Mouse (Mus musculus) neural tube, embryonic 14.5 days (tissue): ENCODE results near the gene Tmem247. TPM values are rescaled to one million over a fixed set of nuclear protein-coding genes. Genes with fewer than 3 reads are reported as not detected.

Experiments used
- ATAC-seq: fragments of 200-750 bp; cut with Nextera tagmentation; 2 replicates; pipeline ENCODE4 v1.8.0; 2017; ENCODE audit warnings: low read depth, mild to moderate bottlenecking, moderate TSS enrichment, moderate library complexity
- H3K27ac ChIP-seq: fragments of 300-500 bp; sonication (generic); 2 replicates; pipeline ENCODE4 v1.5.1; 2014; ENCODE audit warnings: low read depth, mild to moderate bottlenecking, control low read depth, low read length, moderate library complexity, mixed read lengths
- H3K27me3 ChIP-seq: fragments of 300-500 bp; sonication (generic); 2 replicates; pipeline ENCODE4 v1.6.1; 2014; ENCODE audit warnings: low read length; ENCODE audit not compliant: control insufficient read depth, insufficient read depth
- H3K36me3 ChIP-seq: fragments of 300-500 bp; sonication (generic); 2 replicates; pipeline ENCODE4 v1.6.1; 2014; ENCODE audit warnings: low read length, mixed read lengths; ENCODE audit not compliant: control insufficient read depth, insufficient read depth
- H3K4me1 ChIP-seq: fragments of 300-500 bp; sonication (generic); 2 replicates; pipeline ENCODE4 v1.6.1; 2014; ENCODE audit warnings: low read length; ENCODE audit not compliant: control insufficient read depth, insufficient read depth
- H3K4me2 ChIP-seq: fragments of 300-500 bp; sonication (generic); 2 replicates; pipeline ENCODE4 v1.6.1; 2014; ENCODE audit warnings: mild to moderate bottlenecking, low read depth, low read length, control low read depth
- H3K4me3 ChIP-seq: fragments of 300-500 bp; sonication (generic); 2 replicates; pipeline ENCODE4 v1.5.1; 2014; ENCODE audit warnings: low read depth, low read length, control low read depth, mixed read lengths
- H3K9ac ChIP-seq: fragments of 300-500 bp; sonication (generic); replicated peaks from 2 replicates; pipeline ENCODE4 v1.6.1; 2014; ENCODE audit warnings: low read depth, mild to moderate bottlenecking, control low read depth, low read length, mixed read lengths
- H3K9me3 ChIP-seq: fragments of 300-500 bp; sonication (generic); 2 replicates; pipeline ENCODE4 v1.6.1; 2016; ENCODE audit warnings: low read length; ENCODE audit not compliant: control insufficient read depth
- WGBS: fragments of 180-500 bp; shearing (Covaris S2); extraction: QIAGEN DNeasy Blood & Tissue Kit; methylation state at CpG from one replicate; pipeline ENCODE4 v1.1.7; 2014; 5-methylcytosine and 5-hydroxymethylcytosine counted together
- polyA plus RNA-seq: library from polyadenylated mRNA; unstranded; fragments of >200 nt; fragmentation: Nextera tagmentation; extraction: Ambion mirVana; gene quantifications from 2 replicates; pipeline ENCODE4 v1.2.1, GENCODE M21; 2014

The Tmem247 gene
- polyA plus RNA-seq, 1 experiment from 2014 or later = not detected

GRCm38 (mm10) chr17:86929355-86929754, 12.2 kb downstream of the Tmem247 start:
- 91% methylated on average over 6 of the region's 6 CpGs for WGBS
- 0 out of 2 replicates have a peak, but pooled peaks cover 2% of the 10 kb centered on the region for H3K4me1 ChIP-seq
- H3K36me3 ChIP-seq = no peaks in the 10 kb centered on the region
- H3K9me3 ChIP-seq = no peaks in the 10 kb centered on the region; the same call in 1 of the 2 replicates
- H3K27me3 ChIP-seq = no peaks in the 10 kb centered on the region
- no peak overlapping the region for H3K4me3 ChIP-seq
- no peak overlapping the region for H3K27ac ChIP-seq
- no peak for ATAC-seq
- no peak overlapping the region for H3K4me2 ChIP-seq
- H3K9ac ChIP-seq = no peak overlapping the region

- no peak overlapping the region for H3K4me2 ChIP-seq
- no peak overlapping the region for H3K27ac ChIP-seq
- no peak for ATAC-seq
- H3K9me3 ChIP-seq = no peaks in the 10 kb centered on the region; the same call in 1 of the 2 replicates
- H3K4me3 ChIP-seq = no peak overlapping the region
- no peaks in the 10 kb centered on the region for H3K36me3 ChIP-seq
- no peak overlapping the region for H3K9ac ChIP-seq
- H3K27me3 ChIP-seq = no peaks in the 10 kb centered on the region
- 0 out of 2 replicates have a peak, but pooled peaks cover 2% of the 10 kb centered on the region for H3K4me1 ChIP-seq
Observed at GRCm38 (mm10) chr17:86929981-86930380, 12.8 kb downstream of the Tmem247 start.

GRCm38 (mm10) chr17:86932896-86933295, 15.7 kb downstream of the Tmem247 start:
- WGBS = 32% methylated on average over 5 of the region's 5 CpGs
- ATAC-seq = peak; percentile 54
- Histone ChIP-seq H3K4me3 (no peak overlapping the region), H3K27ac (no peak overlapping the region), H3K4me2 (peak overlapping the region; percentile 7; the same call in 1 of the 2 replicates), H3K27me3 (no peaks in the 10 kb centered on the region), H3K9ac (no peak overlapping the region), H3K4me1 (0 out of 2 replicates have a peak, but pooled peaks cover 2% of the 10 kb centered on the region), H3K9me3 (no peaks in the 10 kb centered on the region), H3K36me3 (no peaks in the 10 kb centered on the region)

GRCm38 (mm10) chr17:86937064-86937463, 19.9 kb downstream of the Tmem247 start:
- no peak; the same call in 1 of the 2 replicates for ATAC-seq
- Histone ChIP-seq H3K36me3 (no peaks in the 10 kb centered on the region), H3K9me3 (no peaks in the 10 kb centered on the region), H3K4me1 (0 out of 2 replicates have a peak, but pooled peaks cover 2% of the 10 kb centered on the region), H3K27me3 (no peaks in the 10 kb centered on the region), H3K27ac (peak overlapping the region; percentile 62; the same call in 1 of the 2 replicates), H3K4me2 (no peak overlapping the region; the same call in 1 of the 2 replicates), H3K4me3 (no peak overlapping the region; the same call in 1 of the 2 replicates), H3K9ac (no peak overlapping the region)
- WGBS = 65% methylated on average over 2 of the region's 2 CpGs

GRCm38 (mm10) chr17:86937497-86938155, 20.5 kb downstream of the Tmem247 start:
- Histone ChIP-seq H3K4me3 (peak overlapping the region; percentile 36), H3K9ac (peak overlapping the region; percentile 25), H3K4me2 (peak overlapping the region; percentile 63), H3K27ac (peak overlapping the region; percentile 62), H3K27me3 (no peaks in the 10 kb centered on the region), H3K9me3 (no peaks in the 10 kb centered on the region), H3K36me3 (no peaks in the 10 kb centered on the region), H3K4me1 (0 out of 2 replicates have a peak, but pooled peaks cover 2% of the 10 kb centered on the region)
- ATAC-seq = peak; percentile 91
- 2% methylated on average over 20 of the region's 20 CpGs for WGBS

- H3K4me3 ChIP-seq = no peak overlapping the region
- no peak overlapping the region for H3K9ac ChIP-seq
- H3K4me1 ChIP-seq = no peaks in the 10 kb centered on the region
- WGBS = 72% methylated on average over 7 of the region's 7 CpGs
- H3K27ac ChIP-seq = no peak overlapping the region
- no peaks in the 10 kb centered on the region for H3K9me3 ChIP-seq
- H3K27me3 ChIP-seq = no peaks in the 10 kb centered on the region
- no peak for ATAC-seq
- no peak overlapping the region for H3K4me2 ChIP-seq
- H3K36me3 ChIP-seq = no peaks in the 10 kb centered on the region
Observed at GRCm38 (mm10) chr17:86938683-86939082, 21.5 kb downstream of the Tmem247 start.

GRCm38 (mm10) chr17:86942112-86942511, 25.0 kb downstream of the Tmem247 start:
- Histone ChIP-seq H3K36me3 (no peaks in the 10 kb centered on the region), H3K27ac (no peak overlapping the region), H3K9ac (no peak overlapping the region), H3K4me3 (no peak overlapping the region), H3K9me3 (no peaks in the 10 kb centered on the region), H3K4me1 (no peaks in the 10 kb centered on the region), H3K27me3 (no peaks in the 10 kb centered on the region), H3K4me2 (no peak overlapping the region)
- 78% methylated on average over 6 of the region's 6 CpGs for WGBS
- no peak for ATAC-seq

GRCm38 (mm10) chr17:86943158-86943557, 26.0 kb downstream of the Tmem247 start:
- no peak overlapping the region for H3K4me2 ChIP-seq
- no peak for ATAC-seq
- no peak overlapping the region for H3K4me3 ChIP-seq
- no peaks in the 10 kb centered on the region for H3K4me1 ChIP-seq
- H3K27ac ChIP-seq = no peak overlapping the region
- no peaks in the 10 kb centered on the region for H3K27me3 ChIP-seq
- no peaks in the 10 kb centered on the region for H3K36me3 ChIP-seq
- H3K9me3 ChIP-seq = no peaks in the 10 kb centered on the region
- 92% methylated on average over 6 of the region's 6 CpGs for WGBS
- H3K9ac ChIP-seq = no peak overlapping the region

- Histone ChIP-seq H3K4me1 (no peaks in the 10 kb centered on the region), H3K9ac (no peak overlapping the region), H3K9me3 (no peaks in the 10 kb centered on the region), H3K4me2 (no peak overlapping the region), H3K36me3 (no peaks in the 10 kb centered on the region), H3K4me3 (no peak overlapping the region), H3K27me3 (no peaks in the 10 kb centered on the region), H3K27ac (no peak overlapping the region)
- no peak for ATAC-seq
- 50% methylated on average over 4 of the region's 4 CpGs for WGBS
Observed at GRCm38 (mm10) chr17:86946078-86946477, 28.9 kb downstream of the Tmem247 start.
